Mouse (Mus musculus) bone marrow macrophage, adult 2 months (primary cell): ENCODE measurements around the gene Nop53. TPM values are rescaled to one million over a fixed set of nuclear protein-coding genes. Genes with fewer than 3 reads are reported as not detected.
A peak's percentile ranks its signal among the peaks of the same experiment; 100 is the strongest.

Experiments used
- H3K27ac ChIP-seq: 2 replicates; pipeline ENCODE4 v1.5.1; 2012; ENCODE audit warnings: low read depth, low read length; ENCODE audit not compliant: insufficient read depth
- H3K4me1 ChIP-seq: 2 replicates; pipeline ENCODE4 v1.6.1; 2012; ENCODE audit warnings: low read length; ENCODE audit not compliant: control insufficient read depth, insufficient read depth
- H3K4me3 ChIP-seq: 2 replicates; pipeline ENCODE4 v1.5.1; 2012; ENCODE audit warnings: mild to moderate bottlenecking, low read length, moderate library complexity; ENCODE audit not compliant: insufficient read depth
- CTCF ChIP-seq: IDR thresholded peaks from 2 replicates; pipeline ENCODE4 v1.5.1; 2012; ENCODE audit warnings: low read depth, mild to moderate bottlenecking, low read length, moderate library complexity
- POLR2A ChIP-seq: IDR thresholded peaks from 2 replicates; pipeline ENCODE4 v1.6.1; 2012; ENCODE audit warnings: mild to moderate bottlenecking, low read depth, low read length, borderline replicate concordance
- polyA plus RNA-seq: library from polyadenylated mRNA; stranded (reverse); fragments of >200 nt; gene quantifications from 2 replicates; pipeline ENCODE4 v1.2.4, GENCODE M21; 2012; ENCODE audit not compliant: missing spikeins, insufficient read depth, insufficient read length

Gene Nop53
- polyA plus RNA-seq = 184 and 188 TPM in 2 replicates

DNA sequence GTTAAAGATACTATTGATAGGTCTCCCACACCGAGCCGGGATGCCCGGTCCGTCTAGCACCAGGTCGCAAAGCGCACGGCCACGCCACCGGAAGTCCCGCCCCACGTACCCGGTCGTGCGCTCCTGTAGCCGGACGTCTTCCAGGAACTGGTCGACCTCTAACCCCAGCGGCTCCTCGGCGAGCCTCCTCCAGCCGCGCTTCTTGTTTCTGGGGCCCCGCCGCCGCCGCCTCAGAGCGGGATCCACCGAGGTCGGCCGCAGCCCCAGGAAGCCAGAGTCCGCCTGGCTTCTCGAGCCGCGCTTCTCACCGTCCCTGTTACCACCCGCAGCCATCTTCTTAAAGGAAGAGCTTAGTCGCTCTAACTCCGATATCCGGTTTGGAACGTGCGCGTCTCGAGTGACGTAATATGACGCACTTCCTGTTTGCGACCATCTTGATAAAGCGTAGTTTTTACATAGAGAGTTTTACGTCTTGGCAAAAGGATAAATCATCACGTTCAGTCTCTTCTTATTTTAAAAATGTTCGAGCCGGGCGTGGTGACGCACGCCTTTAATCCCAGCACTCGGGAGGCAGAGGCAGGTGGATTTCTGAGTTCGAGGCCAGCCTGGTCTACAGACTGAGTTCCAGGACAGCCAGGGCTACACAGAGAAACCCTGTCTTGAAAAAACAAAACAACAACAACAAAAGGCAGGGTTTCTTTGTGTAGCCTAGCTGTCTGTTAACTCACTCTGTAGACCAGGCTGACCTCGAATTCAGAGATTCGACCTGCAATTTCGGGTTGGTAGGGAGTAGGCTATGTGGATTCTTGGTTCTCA lies at the start of gene Nop53:
Gene Nop53, minus strand, starts transcription at position 354 of the 816 bp plus-strand sequence.
- peak within 1 kb of the TSS; percentile 83 for H3K27ac ChIP-seq
- no peak for TF ChIP-seq CTCF
- TF ChIP-seq POLR2A = no peak
- peaks cover 16% of the 10 kb centered on the region for H3K4me1 ChIP-seq
- H3K4me3 ChIP-seq = peak within 1 kb of the TSS; percentile 72

GRCm38 (mm10) chr7:15993789-15994188 lies 47.9 kb upstream of the Nop53 start:
- no peak for TF ChIP-seq CTCF
- no peak for TF ChIP-seq POLR2A
- Histone ChIP-seq H3K27ac (no peak overlapping the region), H3K4me3 (no peak overlapping the region), H3K4me1 (no peaks in the 10 kb centered on the region)

- TF ChIP-seq CTCF = no peak
- no peak for TF ChIP-seq POLR2A
- Histone ChIP-seq H3K27ac (no peak overlapping the region), H3K4me3 (no peak overlapping the region), H3K4me1 (no peaks in the 10 kb centered on the region)
These were observed 47.3 kb upstream of the Nop53 start for GRCm38 (mm10) chr7:15993152-15993551.

GRCm38 (mm10) chr7:15991764-15992163 lies 45.9 kb upstream of the Nop53 start:
- TF ChIP-seq CTCF = no peak
- no peak for TF ChIP-seq POLR2A
- Histone ChIP-seq H3K27ac (no peak overlapping the region), H3K4me1 (no peaks in the 10 kb centered on the region), H3K4me3 (no peak overlapping the region)

DNA sequence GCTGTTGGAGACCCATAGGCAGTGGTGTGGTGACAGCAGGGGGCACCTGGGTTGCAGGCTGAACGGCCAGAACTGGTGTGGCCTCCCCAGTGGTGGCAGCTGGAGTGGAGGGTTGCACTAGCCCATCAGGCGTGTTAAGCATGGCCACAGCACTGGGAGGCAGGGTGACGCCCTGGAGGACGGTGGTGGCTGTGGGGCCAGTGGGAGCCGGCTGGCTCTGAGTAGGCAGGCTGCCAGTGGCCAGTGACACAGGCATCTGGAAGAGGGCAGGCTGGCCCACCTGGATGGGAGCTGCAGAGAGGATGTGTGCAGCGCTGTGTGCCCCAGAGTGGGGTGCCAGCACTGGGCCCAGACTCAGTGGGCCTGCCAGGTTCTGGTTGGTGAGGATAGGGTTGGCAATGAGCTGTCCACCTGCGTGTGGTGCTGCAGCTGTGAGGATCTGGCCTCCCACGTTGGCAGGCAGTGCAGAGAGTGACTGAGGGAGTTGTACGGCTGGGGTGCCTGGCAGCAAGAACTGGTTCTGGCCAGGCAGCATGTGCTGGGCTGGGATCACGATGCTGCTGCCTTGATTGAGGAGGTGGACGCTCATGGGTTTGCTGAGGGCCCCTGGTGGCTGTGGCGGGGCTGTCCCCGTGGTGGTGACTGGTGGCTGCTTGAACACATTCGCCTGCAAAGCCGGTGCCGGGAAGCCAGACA lies 41.9 kb upstream of the Nop53 start:
- TF ChIP-seq POLR2A = no peak
- TF ChIP-seq CTCF = no peak
- no peak overlapping the region for H3K4me3 ChIP-seq

DNA sequence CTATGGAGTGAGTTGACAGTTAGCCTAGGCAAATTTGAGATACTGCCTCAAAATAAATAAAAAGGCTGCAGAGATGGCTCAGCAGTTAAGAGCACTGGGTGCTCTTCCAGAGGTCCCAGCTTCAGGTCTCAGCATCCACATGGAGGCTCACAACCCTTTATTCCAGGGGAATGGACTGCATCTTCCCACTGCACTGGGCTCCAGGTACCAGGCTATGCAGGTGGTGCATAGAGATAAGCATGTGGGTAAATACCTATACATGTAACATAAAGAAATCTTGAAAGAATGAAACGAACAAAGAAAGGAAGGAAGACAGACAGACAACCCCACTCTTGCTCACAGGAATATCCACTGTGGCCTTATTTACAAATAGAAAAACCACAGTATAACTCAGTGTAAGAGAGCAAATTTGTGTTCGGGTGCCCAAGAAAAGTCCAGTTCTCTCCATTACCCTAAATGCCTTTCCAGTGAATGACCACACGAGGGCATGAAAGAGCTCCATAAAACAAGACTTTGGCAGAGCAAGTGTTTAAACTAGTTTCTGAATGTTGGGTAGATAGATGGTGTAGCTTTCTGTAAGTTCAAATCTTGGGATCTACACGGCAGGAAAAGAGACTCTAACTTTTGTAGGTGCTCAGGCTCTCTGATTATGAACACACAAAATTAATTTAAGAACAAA lies 37.0 kb upstream of the Nop53 start:
- TF ChIP-seq POLR2A (no peak), CTCF (no peak)
- Histone ChIP-seq H3K4me1 (no peaks in the 10 kb centered on the region), H3K4me3 (no peak overlapping the region), H3K27ac (no peak overlapping the region)

More for the DNA sequence above, 41.9 kb upstream of the Nop53 start:
- Histone ChIP-seq H3K4me1 (no peaks in the 10 kb centered on the region), H3K27ac (no peak overlapping the region)

DNA sequence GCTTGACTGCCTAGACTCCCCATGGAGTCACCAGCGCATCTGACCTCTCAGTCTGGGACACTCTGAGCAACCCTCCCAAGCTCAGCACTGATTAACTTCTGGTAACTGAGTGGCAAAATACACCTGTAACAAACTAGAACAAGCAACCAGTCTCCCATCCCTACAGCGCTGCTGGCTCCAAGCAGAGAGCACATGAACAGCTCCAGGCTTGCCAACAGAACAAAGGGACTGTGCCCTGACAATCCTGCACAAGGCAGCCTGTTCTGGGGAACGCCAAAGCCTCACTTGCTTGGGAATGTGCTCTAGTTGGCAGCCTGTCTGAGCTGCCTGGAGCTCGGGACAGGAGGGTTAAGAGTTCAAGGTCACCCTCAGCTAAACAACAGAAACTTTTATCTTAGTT lies 35.7 kb upstream of the Nop53 start:
- Histone ChIP-seq H3K4me1 (no peaks in the 10 kb centered on the region), H3K27ac (no peak overlapping the region), H3K4me3 (no peak overlapping the region)
- TF ChIP-seq POLR2A (no peak), CTCF (no peak)

DNA sequence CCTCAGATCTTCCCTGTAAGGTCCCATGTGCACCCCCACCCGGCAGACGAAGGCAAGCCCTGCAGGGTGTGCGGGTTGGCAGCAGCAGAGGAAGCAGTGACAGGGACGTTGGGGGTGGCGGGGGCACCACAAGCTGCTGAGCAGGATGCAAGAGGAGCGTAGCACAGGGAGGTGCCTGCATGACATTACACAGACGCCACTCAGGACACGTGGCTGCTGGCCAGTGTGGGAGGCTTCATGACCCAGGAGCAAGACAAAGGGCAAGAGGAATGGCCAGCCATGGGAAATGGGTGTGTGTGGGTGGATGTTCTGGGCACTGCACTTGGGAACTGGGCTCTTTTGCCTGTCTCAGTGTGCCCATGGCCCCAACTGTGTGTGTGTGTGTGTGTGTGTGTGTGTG lies 34.4 kb upstream of the Nop53 start:
- Histone ChIP-seq H3K4me1 (no peaks in the 10 kb centered on the region), H3K27ac (no peak overlapping the region), H3K4me3 (no peak overlapping the region)
- TF ChIP-seq POLR2A (no peak), CTCF (no peak)

DNA sequence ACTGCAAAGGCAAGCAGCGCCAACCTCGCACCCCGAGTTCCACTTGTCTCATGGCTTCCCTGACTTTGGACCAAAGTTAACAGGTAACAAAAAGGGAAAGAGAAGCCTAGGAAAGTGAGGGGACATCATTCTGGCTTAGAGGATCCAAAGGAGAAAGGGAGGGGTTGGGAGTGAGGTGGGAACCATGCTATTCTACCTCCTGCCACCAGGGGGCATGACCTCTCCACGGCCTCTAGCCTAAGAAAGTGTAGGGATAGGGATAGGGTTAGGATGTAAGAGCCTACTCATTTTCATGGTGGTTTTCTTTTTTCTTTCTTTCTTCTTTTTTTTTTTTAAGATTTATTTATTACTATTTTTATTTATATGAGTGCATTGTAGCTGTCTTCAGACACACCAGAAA lies 30.0 kb upstream of the Nop53 start:
- TF ChIP-seq POLR2A (no peak), CTCF (peak; percentile 57)
- Histone ChIP-seq H3K27ac (no peak overlapping the region), H3K4me3 (no peak overlapping the region), H3K4me1 (no peaks in the 10 kb centered on the region)

GRCm38 (mm10) chr7:15975451-15975850 lies 29.6 kb upstream of the Nop53 start:
- no peak overlapping the region for H3K27ac ChIP-seq

More at GRCm38 (mm10) chr7:15975451-15975850, 29.6 kb upstream of the Nop53 start:
- no peaks in the 10 kb centered on the region for H3K4me1 ChIP-seq
- H3K4me3 ChIP-seq = no peak overlapping the region
- TF ChIP-seq CTCF (no peak), POLR2A (no peak)
